Mouse (Mus musculus): Measurements from ENCODE around the gene Olfr554. TPM values are rescaled to one million over a fixed set of nuclear protein-coding genes. Genes with fewer than 3 reads are reported as not detected.
A peak's percentile ranks its signal among the peaks of the same experiment; 100 is the strongest.
"Not testable (repeated sequence)": the region's sequence is repeated elsewhere in the genome, so short reads cannot be mapped to it uniquely, and the experiment has no call there.

Olfr554 gene
- not detected in 2 replicates for polyA plus RNA-seq (2015; fragmentation: Nextera tagmentation; extraction: Ambion mirVana)

DNA sequence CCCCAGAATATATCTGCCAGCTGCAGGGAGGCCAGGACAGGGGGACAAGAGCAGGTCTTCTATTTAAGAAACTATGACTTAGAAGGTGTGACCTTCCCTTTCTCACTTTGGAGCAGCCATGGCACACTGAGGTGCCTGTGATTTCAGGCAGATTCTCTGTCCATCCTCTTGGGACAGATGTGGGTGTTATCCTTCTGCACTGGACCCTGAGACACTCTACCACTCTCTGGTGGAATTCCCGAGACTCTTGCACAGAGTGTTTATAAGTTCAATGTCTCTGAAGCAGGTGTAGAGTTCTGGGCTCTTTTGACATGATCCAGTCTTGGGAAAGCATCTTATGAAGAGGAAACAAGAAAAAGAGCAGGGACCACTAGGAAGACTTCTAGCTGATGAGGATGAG is at the start of gene Olfr554:
Gene Olfr554 (plus strand): TSS at position 301 of the 400 bp plus-strand sequence.
- H3K27ac ChIP-seq: no peak within 1 kb of the TSS
- ATAC-seq (replicated peaks; ENCODE audit: insufficient number of reproducible peaks, insufficient read depth, low FRiP score, low read depth): no peak
- H3K4me3 ChIP-seq: no peak within 1 kb of the TSS
- no peak within 1 kb of the TSS for H3K4me2 ChIP-seq
- no peaks in the 10 kb centered on the region for H3K9me3 ChIP-seq (replicated peaks)
- no peaks in the 10 kb centered on the region for H3K4me1 ChIP-seq (replicated peaks)
- 45% methylated on average over 1 of the region's 1 CpGs for WGBS
- no peaks in the 10 kb centered on the region for H3K36me3 ChIP-seq
- H3K9ac ChIP-seq: no peak within 1 kb of the TSS
- H3K27me3 ChIP-seq: no peaks in the 10 kb centered on the region

DNA sequence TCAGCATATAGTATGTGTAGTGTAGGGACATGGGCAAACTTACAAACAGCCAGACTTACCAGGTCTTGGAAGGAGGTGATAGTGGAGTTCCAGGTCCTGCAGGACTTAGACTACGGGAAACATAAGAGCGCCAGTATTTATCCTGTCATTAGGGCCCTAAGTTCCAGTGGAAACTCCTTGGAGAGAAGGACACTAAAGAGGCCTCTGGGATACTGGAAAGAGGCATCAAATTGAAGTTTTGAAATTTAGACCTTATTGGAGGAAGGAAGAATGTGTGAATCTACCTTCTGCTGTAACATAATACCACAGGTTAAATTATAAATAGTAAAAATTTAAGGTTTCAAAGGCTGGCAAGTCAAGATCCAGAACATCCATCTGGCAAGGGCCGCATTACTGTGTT is 46.4 kb upstream of the Olfr554 start, which contains the start of gene Olfr551:
Gene Olfr551 (minus strand): TSS at position 101 of the 400 bp plus-strand sequence.
- Histone ChIP-seq H3K9me3 (replicated peaks) (no peaks in the 10 kb centered on the region), H3K27me3 (no peaks in the 10 kb centered on the region), H3K4me1 (replicated peaks) (no peaks in the 10 kb centered on the region), H3K9ac (no peak within 1 kb of the TSS), H3K36me3 (no peaks in the 10 kb centered on the region), H3K27ac (no peak within 1 kb of the TSS), H3K4me2 (no peak within 1 kb of the TSS), H3K4me3 (no peak within 1 kb of the TSS)
- WGBS: 84% methylated on average over 3 of the region's 3 CpGs
- no peak for ATAC-seq (replicated peaks; ENCODE audit: insufficient number of reproducible peaks, insufficient read depth, low FRiP score, low read depth)

DNA sequence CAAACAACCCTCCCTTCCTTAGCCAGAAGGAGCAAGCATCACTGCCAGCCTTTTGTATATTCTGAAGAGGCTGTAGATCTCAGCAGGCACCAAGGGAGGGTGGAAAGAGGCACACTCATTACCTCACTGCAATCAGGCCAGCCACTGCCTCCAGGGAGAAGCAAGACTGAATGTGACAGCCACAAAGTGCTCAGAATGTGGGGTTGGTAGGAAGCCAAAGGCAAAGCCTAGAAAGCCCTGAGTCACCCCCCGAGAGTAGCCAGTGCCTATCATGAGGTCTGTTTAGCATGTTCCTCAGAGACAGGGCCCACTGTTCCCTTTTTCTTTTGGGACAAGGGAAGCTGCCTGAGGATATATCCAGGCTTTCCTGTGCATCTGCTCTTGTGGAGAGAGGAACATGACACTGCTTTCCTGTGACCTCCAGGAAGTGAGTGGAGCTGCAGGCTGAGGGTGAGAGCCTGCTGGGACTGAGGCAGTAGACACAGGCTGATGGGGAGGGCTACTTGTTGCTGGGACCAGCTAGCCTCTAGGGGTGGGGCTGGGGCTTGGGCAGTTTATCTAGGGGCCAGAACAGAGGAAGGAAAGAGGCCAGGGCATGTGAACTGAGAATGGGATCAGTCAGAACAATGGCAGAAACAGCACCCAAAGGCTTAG is 40.7 kb upstream of the Olfr554 start, which contains the start of gene Olfr552:
Gene Olfr552 (plus strand): TSS at position 393 of the 654 bp plus-strand sequence.
- Histone ChIP-seq H3K4me3 (no peak within 1 kb of the TSS), H3K4me2 (no peak within 1 kb of the TSS), H3K9me3 (replicated peaks) (no peaks in the 10 kb centered on the region), H3K27me3 (no peaks in the 10 kb centered on the region), H3K36me3 (no peaks in the 10 kb centered on the region), H3K4me1 (replicated peaks) (no peaks in the 10 kb centered on the region), H3K27ac (no peak within 1 kb of the TSS), H3K9ac (no peak within 1 kb of the TSS)
- 63% methylated on average over 1 of the region's 1 CpGs for WGBS
- ATAC-seq (replicated peaks; ENCODE audit: insufficient number of reproducible peaks, insufficient read depth, low FRiP score, low read depth): no peak

DNA sequence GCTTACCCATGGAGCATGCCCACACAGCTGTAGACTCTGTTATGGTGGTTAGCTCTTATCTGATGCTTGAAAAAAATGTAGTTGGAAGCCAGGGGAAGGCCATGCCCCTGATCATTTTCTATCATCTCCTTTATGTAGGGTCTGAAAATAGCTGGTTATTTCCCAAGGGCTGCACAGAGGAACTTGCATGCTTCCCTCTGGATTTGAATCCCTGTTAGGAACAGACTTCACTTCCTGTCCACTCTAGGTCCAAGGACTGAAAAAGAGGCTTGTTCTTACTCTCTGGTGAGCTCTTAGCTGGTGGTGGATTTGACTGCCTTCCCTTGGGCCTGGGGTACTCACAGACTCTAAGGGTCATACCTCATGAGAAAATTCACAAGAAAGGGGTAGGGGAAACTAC is 20.1 kb upstream of the Olfr554 start, which contains the start of gene Olfr553:
Gene Olfr553 (minus strand): TSS at position 101 of the 400 bp plus-strand sequence.
- no peak within 1 kb of the TSS for H3K9ac ChIP-seq
- H3K36me3 ChIP-seq: no peaks in the 10 kb centered on the region
- H3K27ac ChIP-seq: no peak within 1 kb of the TSS
- no peak for ATAC-seq (replicated peaks; ENCODE audit: insufficient number of reproducible peaks, insufficient read depth, low FRiP score, low read depth)
- H3K27me3 ChIP-seq: no peaks in the 10 kb centered on the region
- no peak within 1 kb of the TSS for H3K4me3 ChIP-seq
- H3K9me3 ChIP-seq (replicated peaks): no peaks in the 10 kb centered on the region
- no peak within 1 kb of the TSS for H3K4me2 ChIP-seq
- no peaks in the 10 kb centered on the region for H3K4me1 ChIP-seq (replicated peaks)

DNA sequence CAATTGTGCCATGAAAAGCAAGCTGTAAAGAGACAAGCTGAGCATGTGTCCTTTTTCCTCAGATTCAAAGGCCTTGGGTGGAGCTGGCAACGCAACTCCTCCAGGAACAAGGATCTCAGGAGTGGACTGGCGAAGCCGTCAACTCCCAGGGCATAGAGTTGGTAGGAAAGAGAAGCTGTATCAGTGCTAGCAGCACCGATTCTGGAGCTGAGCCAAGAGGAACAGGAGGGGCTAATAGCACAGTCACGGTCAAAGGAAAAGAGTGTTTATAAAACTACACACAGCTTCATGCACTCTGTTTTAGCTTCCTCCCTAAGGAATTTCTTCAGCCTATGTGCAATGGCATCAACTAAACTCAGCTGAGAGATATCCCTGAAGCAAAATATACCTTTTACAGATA is 18.6 kb upstream of the Olfr554 start:
- ATAC-seq (replicated peaks; ENCODE audit: insufficient number of reproducible peaks, insufficient read depth, low FRiP score, low read depth): peak; percentile 39; the same call in 1 of the 2 replicates
- no peak overlapping the region for H3K4me2 ChIP-seq
- H3K9ac ChIP-seq: no peak overlapping the region
- H3K36me3 ChIP-seq: no peaks in the 10 kb centered on the region
- no peak overlapping the region for H3K27ac ChIP-seq
- 35% methylated on average over 5 of the region's 5 CpGs for whole genome bisulfite sequencing
- H3K27me3 ChIP-seq: no peaks in the 10 kb centered on the region
- H3K4me3 ChIP-seq: no peak overlapping the region
- no peaks in the 10 kb centered on the region for H3K4me1 ChIP-seq (replicated peaks)
- no peaks in the 10 kb centered on the region for H3K9me3 ChIP-seq (replicated peaks)

DNA sequence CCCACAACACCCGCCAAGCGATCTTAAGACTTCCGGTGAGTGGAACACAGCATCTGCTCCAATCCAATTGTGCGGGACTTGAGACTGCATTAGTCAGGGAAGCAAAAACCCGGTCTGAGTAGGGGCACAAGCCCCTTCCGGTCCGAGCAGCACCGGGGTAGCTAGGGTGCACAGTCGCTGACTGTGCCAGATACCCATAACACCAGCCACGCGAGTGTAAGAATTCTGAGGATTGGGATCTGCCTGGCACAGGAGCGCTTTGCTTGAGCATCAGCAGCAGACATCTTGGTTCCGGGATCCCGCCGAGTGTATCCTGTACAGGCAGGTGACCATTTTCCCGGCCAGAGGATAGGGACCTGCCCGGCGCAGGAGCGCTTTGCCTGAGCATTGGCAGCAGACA is 17.9 kb upstream of the Olfr554 start:
- H3K9ac ChIP-seq; H3K36me3 ChIP-seq; H3K4me3 ChIP-seq; ATAC-seq (replicated peaks; ENCODE audit: insufficient number of reproducible peaks, insufficient read depth, low FRiP score, low read depth); H3K27ac ChIP-seq; H3K27me3 ChIP-seq; H3K4me2 ChIP-seq; H3K4me1 ChIP-seq (replicated peaks); H3K9me3 ChIP-seq (replicated peaks): not testable (repeated sequence)
- WGBS: 79% methylated on average over 19 of the region's 19 CpGs

DNA sequence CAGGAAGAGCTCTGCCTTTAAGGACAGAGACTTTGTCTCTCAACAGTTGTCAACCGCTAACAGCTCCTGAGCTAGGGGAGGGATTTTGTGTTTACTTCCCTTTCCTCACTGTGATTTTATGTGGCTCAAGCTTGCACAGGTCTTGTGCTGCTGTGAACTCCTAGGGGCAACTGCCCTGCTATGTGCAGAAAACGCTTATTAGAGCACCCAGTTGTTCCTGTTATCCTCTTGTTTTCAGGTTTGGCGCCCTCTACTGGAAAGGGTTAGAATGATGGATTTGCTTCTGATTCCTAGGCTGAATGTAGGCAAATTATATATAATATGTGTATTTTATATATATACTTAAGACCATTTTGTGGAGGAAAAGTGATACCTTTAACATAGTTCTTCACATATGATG is 1.6 kb upstream of the Olfr554 start:
- Histone ChIP-seq H3K9me3 (replicated peaks) (no peaks in the 10 kb centered on the region), H3K27me3 (no peaks in the 10 kb centered on the region), H3K4me2 (no peak overlapping the region), H3K27ac (no peak overlapping the region), H3K36me3 (no peaks in the 10 kb centered on the region), H3K4me1 (replicated peaks) (no peaks in the 10 kb centered on the region), H3K9ac (no peak overlapping the region), H3K4me3 (no peak overlapping the region)
- ATAC-seq (replicated peaks; ENCODE audit: insufficient number of reproducible peaks, insufficient read depth, low FRiP score, low read depth): no peak
- 33% methylated on average over 3 of the region's 3 CpGs for WGBS

DNA sequence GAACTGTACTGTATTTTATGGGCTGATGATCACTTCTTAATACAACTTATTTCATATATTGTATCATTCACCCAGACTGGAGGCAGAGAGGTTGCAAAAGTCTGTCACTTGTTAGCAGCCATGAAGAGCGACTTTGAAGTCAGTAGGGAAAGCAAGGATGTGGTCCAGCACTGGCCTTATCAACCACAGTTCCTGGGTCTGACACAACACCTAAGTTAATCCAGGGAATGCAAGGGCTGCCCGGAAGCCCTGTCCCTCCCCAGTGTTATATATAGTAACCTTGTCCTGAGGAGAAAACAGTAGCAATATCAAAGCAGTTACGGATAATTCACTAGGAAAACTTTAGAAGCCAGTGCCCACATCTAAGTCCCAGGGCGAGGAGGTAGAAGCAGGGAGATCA is 6.7 kb downstream of the Olfr554 start:
- 30% methylated on average over 4 of the region's 4 CpGs for WGBS
- H3K4me1 ChIP-seq (replicated peaks); H3K4me2 ChIP-seq; H3K4me3 ChIP-seq; H3K9ac ChIP-seq; H3K9me3 ChIP-seq (replicated peaks); H3K36me3 ChIP-seq; H3K27me3 ChIP-seq; ATAC-seq (replicated peaks; ENCODE audit: insufficient number of reproducible peaks, insufficient read depth, low FRiP score, low read depth); H3K27ac ChIP-seq: not testable (repeated sequence)

DNA sequence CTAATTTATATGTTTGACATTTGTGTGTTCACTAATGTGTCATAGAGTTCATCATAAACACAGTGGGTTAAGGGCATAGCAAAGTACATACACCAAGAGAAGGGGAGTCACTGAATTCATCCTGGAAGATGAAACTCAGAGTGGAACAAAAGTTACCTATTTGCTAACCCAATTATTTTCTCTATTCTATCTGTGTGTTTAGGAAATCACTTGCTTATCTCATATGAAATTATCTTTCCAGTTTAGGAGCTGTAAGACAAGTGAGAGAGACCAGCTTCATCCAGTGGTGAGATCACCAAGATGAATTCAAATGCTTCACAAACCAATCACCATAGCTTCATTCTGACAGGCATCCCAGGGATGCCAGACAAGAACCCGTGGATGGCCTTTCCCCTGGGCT is 20.3 kb downstream of the Olfr554 start, which contains the start of gene Olfr555:
Gene Olfr555 (plus strand): TSS at position 301 of the 400 bp plus-strand sequence.
- Histone ChIP-seq H3K4me2 (no peak within 1 kb of the TSS), H3K27me3 (no peaks in the 10 kb centered on the region), H3K4me1 (replicated peaks) (no peaks in the 10 kb centered on the region), H3K9me3 (replicated peaks) (no peaks in the 10 kb centered on the region), H3K9ac (no peak within 1 kb of the TSS), H3K36me3 (no peaks in the 10 kb centered on the region), H3K4me3 (no peak within 1 kb of the TSS), H3K27ac (no peak within 1 kb of the TSS)
- ATAC-seq (replicated peaks; ENCODE audit: insufficient number of reproducible peaks, insufficient read depth, low FRiP score, low read depth): no peak
- 58% methylated on average over 1 of the region's 1 CpGs for WGBS

DNA sequence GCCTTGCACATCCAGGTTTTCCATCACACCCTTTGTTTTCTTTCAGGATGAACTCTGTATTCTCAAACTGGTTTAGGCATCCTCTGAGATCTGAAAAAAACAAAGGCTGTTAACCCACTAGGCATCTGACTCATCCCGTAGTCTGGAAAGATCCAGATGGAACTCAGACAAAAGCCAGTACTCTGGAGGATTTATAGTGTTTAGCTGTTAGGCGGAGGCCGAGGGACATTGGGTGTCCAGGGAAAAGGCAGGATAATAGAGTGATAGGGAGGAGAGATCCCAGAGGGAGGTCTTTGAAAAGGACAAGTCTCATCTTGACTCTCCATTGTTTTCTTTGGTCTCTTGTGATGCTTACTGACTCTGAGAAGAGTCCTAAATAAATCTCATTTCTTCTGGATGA is 26.4 kb downstream of the Olfr554 start, which contains the start of gene Olfr556:
Gene Olfr556 (plus strand): TSS at position 301 of the 400 bp plus-strand sequence.
- Histone ChIP-seq H3K4me1 (replicated peaks) (no peaks in the 10 kb centered on the region), H3K9me3 (replicated peaks) (no peaks in the 10 kb centered on the region), H3K36me3 (no peaks in the 10 kb centered on the region), H3K9ac (no peak within 1 kb of the TSS), H3K27me3 (no peaks in the 10 kb centered on the region), H3K27ac (no peak within 1 kb of the TSS), H3K4me3 (no peak within 1 kb of the TSS), H3K4me2 (no peak within 1 kb of the TSS)
- WGBS: 65% methylated on average over 3 of the region's 3 CpGs
- ATAC-seq (replicated peaks; ENCODE audit: insufficient number of reproducible peaks, insufficient read depth, low FRiP score, low read depth): no peak

DNA sequence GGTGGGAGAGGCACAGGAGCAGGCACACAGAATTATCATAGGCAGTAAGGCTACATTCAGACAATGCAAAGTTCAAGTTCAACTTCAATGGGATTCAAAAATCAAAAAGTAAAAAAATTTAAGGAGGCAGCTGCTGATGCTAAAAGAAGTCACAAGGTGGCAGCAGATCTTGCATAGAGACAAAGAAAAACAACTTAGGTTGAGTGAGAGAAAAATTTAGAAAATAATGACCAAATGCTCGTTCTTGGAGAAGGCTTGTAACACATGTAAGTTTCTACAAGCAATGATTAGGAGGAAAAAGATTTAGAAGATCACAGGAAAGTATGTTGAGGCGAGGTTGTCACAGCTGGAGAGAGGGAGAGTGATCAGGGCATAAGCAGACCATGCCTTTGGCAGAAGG is 27.1 kb downstream of the Olfr554 start:
- H3K27me3 ChIP-seq: no peaks in the 10 kb centered on the region
- WGBS: 30% methylated on average over 2 of the region's 2 CpGs
- H3K9me3 ChIP-seq (replicated peaks): no peaks in the 10 kb centered on the region
- no peak overlapping the region for H3K9ac ChIP-seq
- no peak overlapping the region for H3K4me3 ChIP-seq
- H3K4me2 ChIP-seq: no peak overlapping the region
- ATAC-seq (replicated peaks; ENCODE audit: insufficient number of reproducible peaks, insufficient read depth, low FRiP score, low read depth): no peak
- H3K27ac ChIP-seq: no peak overlapping the region
- H3K4me1 ChIP-seq (replicated peaks): no peaks in the 10 kb centered on the region
- no peaks in the 10 kb centered on the region for H3K36me3 ChIP-seq

DNA sequence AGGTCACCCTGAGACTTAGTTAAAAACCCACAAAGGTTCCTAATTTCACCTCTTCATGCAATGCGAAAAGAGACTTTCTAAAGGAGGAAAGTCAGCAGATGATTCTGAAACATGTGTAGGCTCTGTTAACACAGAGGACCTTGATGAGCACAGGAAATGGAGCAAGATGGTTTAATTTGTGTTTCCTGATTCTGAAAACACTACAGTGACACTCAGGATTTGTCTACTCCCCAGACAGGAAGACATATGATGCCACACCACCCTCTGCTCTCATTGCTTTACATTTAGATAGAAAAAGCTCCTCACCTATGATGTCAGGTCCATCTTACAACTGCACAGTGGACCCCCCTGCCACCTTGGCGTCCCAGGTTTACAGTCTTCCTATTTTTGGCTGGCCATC is 38.0 kb downstream of the Olfr554 start:
- no peak for ATAC-seq (replicated peaks; ENCODE audit: insufficient number of reproducible peaks, insufficient read depth, low FRiP score, low read depth)
- no peak overlapping the region for H3K27ac ChIP-seq
- H3K4me1 ChIP-seq (replicated peaks): no peaks in the 10 kb centered on the region
- no peak overlapping the region for H3K9ac ChIP-seq
- no peak overlapping the region for H3K4me2 ChIP-seq
- H3K9me3 ChIP-seq (replicated peaks): no peaks in the 10 kb centered on the region
- WGBS: 69% methylated on average over 2 of the region's 2 CpGs
- no peaks in the 10 kb centered on the region for H3K36me3 ChIP-seq
- H3K27me3 ChIP-seq: no peaks in the 10 kb centered on the region
- no peak overlapping the region for H3K4me3 ChIP-seq

Data from heart, embryonic 15.5 days (tissue).